Mouse (Mus musculus): ENCODE data around the gene Idi1. TPM values are rescaled to one million over a fixed set of nuclear protein-coding genes. Genes with fewer than 3 reads are reported as not detected.
"Not testable (repeated sequence)": the region's sequence is repeated elsewhere in the genome, so short reads cannot be mapped to it uniquely, and the experiment has no call there.

The Idi1 gene
- polyA plus RNA-seq, 1 experiment from 2014 or later, result 38.2 TPM

GRCm38 (mm10) chr13:8888603-8889002, 3.3 kb downstream of the Idi1 start:
- Histone ChIP-seq H3K4me3 (no peak overlapping the region), H3K4me1 (replicated peaks) (peaks cover 4% of the 10 kb centered on the region), H3K36me3 (peaks cover 19% of the 10 kb centered on the region; the same call in 1 of the 2 replicates), H3K27me3 (no peaks in the 10 kb centered on the region), H3K9ac (no peak overlapping the region), H3K27ac (no peak overlapping the region), H3K9me3 (replicated peaks) (no peaks in the 10 kb centered on the region), H3K4me2 (no peak overlapping the region)
- ATAC-seq (replicated peaks; ENCODE audit: insufficient number of reproducible peaks, insufficient read depth, low FRiP score, low read depth), result no peak
- 97% methylated on average over 1 of the region's 1 CpGs for WGBS

GRCm38 (mm10) chr13:8905986-8906385, 20.7 kb downstream of the Idi1 start:
- WGBS, result 77% methylated on average over 2 of the region's 2 CpGs
- H3K27me3 ChIP-seq; H3K4me3 ChIP-seq; H3K4me2 ChIP-seq; H3K9ac ChIP-seq; ATAC-seq (replicated peaks; ENCODE audit: insufficient number of reproducible peaks, insufficient read depth, low FRiP score, low read depth); H3K4me1 ChIP-seq (replicated peaks); H3K36me3 ChIP-seq; H3K9me3 ChIP-seq (replicated peaks); H3K27ac ChIP-seq: not testable (repeated sequence)

GRCm38 (mm10) chr13:8913890-8914289, 28.6 kb downstream of the Idi1 start:
- H3K4me2 ChIP-seq; H3K27me3 ChIP-seq; H3K36me3 ChIP-seq; H3K4me1 ChIP-seq (replicated peaks); H3K9me3 ChIP-seq (replicated peaks); H3K27ac ChIP-seq; ATAC-seq (replicated peaks; ENCODE audit: insufficient number of reproducible peaks, insufficient read depth, low FRiP score, low read depth); H3K9ac ChIP-seq; H3K4me3 ChIP-seq: not testable (repeated sequence)
- 80% methylated on average over 8 of the region's 8 CpGs for WGBS

GRCm38 (mm10) chr13:8933499-8933898, 48.2 kb downstream of the Idi1 start:
- 41% methylated on average over 2 of the region's 2 CpGs for WGBS
- no peak for ATAC-seq (replicated peaks; ENCODE audit: insufficient number of reproducible peaks, insufficient read depth, low FRiP score, low read depth)

GRCm38 (mm10) chr13:8937611-8938140, 52.4 kb downstream of the Idi1 start:
- H3K36me3 ChIP-seq; H3K4me3 ChIP-seq; H3K27me3 ChIP-seq; H3K9ac ChIP-seq; H3K27ac ChIP-seq; H3K4me2 ChIP-seq; ATAC-seq (replicated peaks; ENCODE audit: insufficient number of reproducible peaks, insufficient read depth, low FRiP score, low read depth); H3K9me3 ChIP-seq (replicated peaks); H3K4me1 ChIP-seq (replicated peaks): not testable (repeated sequence)
- WGBS, result 70% methylated on average over 6 of the region's 6 CpGs

More at GRCm38 (mm10) chr13:8933499-8933898, 48.2 kb downstream of the Idi1 start:
- H3K4me2 ChIP-seq, result no peak overlapping the region
- H3K4me1 ChIP-seq (replicated peaks), result no peaks in the 10 kb centered on the region
- H3K27me3 ChIP-seq, result no peaks in the 10 kb centered on the region
- no peaks in the 10 kb centered on the region for H3K36me3 ChIP-seq
- no peaks in the 10 kb centered on the region for H3K9me3 ChIP-seq (replicated peaks)
- H3K9ac ChIP-seq, result no peak overlapping the region
- no peak overlapping the region for H3K27ac ChIP-seq
- no peak overlapping the region for H3K4me3 ChIP-seq

GRCm38 (mm10) chr13:8941110-8941509, 55.8 kb downstream of the Idi1 start:
- not testable (repeated sequence) for H3K9ac ChIP-seq; ATAC-seq (replicated peaks; ENCODE audit: insufficient number of reproducible peaks, insufficient read depth, low FRiP score, low read depth); H3K27me3 ChIP-seq; H3K36me3 ChIP-seq; H3K9me3 ChIP-seq (replicated peaks); H3K4me2 ChIP-seq; H3K4me3 ChIP-seq; H3K4me1 ChIP-seq (replicated peaks); H3K27ac ChIP-seq
- 65% methylated on average over 4 of the region's 4 CpGs for WGBS

- not testable (repeated sequence) for ATAC-seq (replicated peaks; ENCODE audit: insufficient number of reproducible peaks, insufficient read depth, low FRiP score, low read depth); H3K4me1 ChIP-seq (replicated peaks); H3K4me3 ChIP-seq; H3K27ac ChIP-seq; H3K4me2 ChIP-seq; H3K9ac ChIP-seq; H3K27me3 ChIP-seq; H3K36me3 ChIP-seq; H3K9me3 ChIP-seq (replicated peaks)
- WGBS, result 30% methylated on average over 1 of the region's 5 CpGs
Observed at GRCm38 (mm10) chr13:8941701-8942100, 56.4 kb downstream of the Idi1 start.

Small RNAs within 50 kb of the gene (microRNA-seq; reads per million reads assigned to microRNA genes)
- not detected for gene Gm22750

Other genes starting within 250 kb of the Idi1 start
- gene Wdr37, start 13.6 kb upstream of the Idi1 start, polyA plus RNA-seq (2015; fragmentation: Nextera tagmentation; extraction: Ambion mirVana), result 15.5 and 19.8 TPM in 2 replicates
- not detected in 2 replicates for gene Gm9745, start 62.7 kb downstream of the Idi1 start, polyA plus RNA-seq (2015; fragmentation: Nextera tagmentation; extraction: Ambion mirVana)
- gene Idi2, start 67.4 kb downstream of the Idi1 start, polyA plus RNA-seq (2015; fragmentation: Nextera tagmentation; extraction: Ambion mirVana), result not detected in 2 replicates
- gene Gtpbp4, start 110.6 kb downstream of the Idi1 start, polyA plus RNA-seq (2015; fragmentation: Nextera tagmentation; extraction: Ambion mirVana), result 43.2 and 49.9 TPM in 2 replicates
- 23.5 and 25.4 TPM in 2 replicates for gene Larp4b, start 208.4 kb downstream of the Idi1 start, polyA plus RNA-seq (2015; fragmentation: Nextera tagmentation; extraction: Ambion mirVana)